Mouse (Mus musculus): ENCODE measurements around the gene Fam196b.

DNA sequence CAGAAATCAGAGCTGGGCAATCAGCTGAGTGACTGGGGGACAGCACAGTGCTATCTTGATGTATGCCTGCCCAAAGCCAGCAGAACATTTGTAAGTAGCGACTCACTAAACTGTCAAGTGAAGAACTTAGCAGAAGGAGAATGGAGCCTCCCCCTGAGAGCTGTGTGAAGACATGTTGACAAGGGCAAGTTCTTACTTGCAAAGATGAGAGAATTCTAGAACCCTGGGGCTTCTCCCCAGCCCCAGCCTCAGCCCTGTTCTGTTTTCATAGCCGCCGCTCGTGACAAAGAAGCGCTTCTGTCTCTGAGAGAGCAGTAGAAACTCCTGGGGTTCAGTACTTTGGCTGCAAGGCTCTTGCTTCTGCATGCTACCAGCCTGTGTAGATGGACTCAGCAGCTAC is 25.1 kb downstream of the Fam196b start:
- no peak for TF ChIP-seq CTCF (conservative IDR thresholded peaks at IDR 0.05 in 1 of 2, IDR thresholded peaks at IDR 0.05 in 1 of 2; ENCODE audit: low read depth in 2 of 2, low read length in 2 of 2)
- no peak for TF ChIP-seq ZC3H11A (IDR thresholded peaks at IDR 0.05; ENCODE audit: low read depth, low read length)
- TF ChIP-seq USF1 (IDR thresholded peaks at IDR 0.05; ENCODE audit: low read depth, low read length) = no peak
- no peak for TF ChIP-seq POLR2A (IDR thresholded peaks at IDR 0.05; ENCODE audit: low read depth, low read length)
- TF ChIP-seq GABPA (IDR thresholded peaks at IDR 0.05; ENCODE audit: insufficient replicate concordance, low read depth, low read length) = no peak
- TF ChIP-seq HCFC1 (IDR thresholded peaks at IDR 0.05; ENCODE audit: low read depth, low read length) = no peak
- TF ChIP-seq TBP (conservative IDR thresholded peaks at IDR 0.05; ENCODE audit: low read depth, low read length) = no peak
- TF ChIP-seq EP300 (IDR thresholded peaks at IDR 0.05; ENCODE audit: low read length) = no peak
- TF ChIP-seq BHLHE40 (IDR thresholded peaks at IDR 0.05; ENCODE audit: low read depth, low read length) = peak; percentile 38; the same call in 1 of the 2 replicates
- TF ChIP-seq ZNF384 (IDR thresholded peaks at IDR 0.05; ENCODE audit: low read depth, low read length) = no peak
